Mouse (Mus musculus) midbrain, embryonic 16.5 days (tissue): ENCODE data around the gene Acmsd. TPM values are rescaled to one million over a fixed set of nuclear protein-coding genes. Genes with fewer than 3 reads are reported as not detected.
"Not testable (repeated sequence)": the region's sequence is repeated elsewhere in the genome, so short reads cannot be mapped to it uniquely, and the experiment has no call there.

Source experiments
- ATAC-seq: fragments of 200-750 bp; cut with Nextera tagmentation; 2 replicates; pipeline ENCODE4 v1.8.0; 2017; ENCODE audit warnings: moderate TSS enrichment
- H3K27ac ChIP-seq: fragments of 300-500 bp; sonication (generic); 2 replicates; pipeline ENCODE4 v1.5.1; 2014; ENCODE audit warnings: mild to moderate bottlenecking, low read length, mixed read lengths
- H3K27me3 ChIP-seq: fragments of 300-500 bp; sonication (generic); 2 replicates; pipeline ENCODE4 v1.6.1; 2014; ENCODE audit warnings: low read depth, low read length, mixed read lengths; ENCODE audit not compliant: control insufficient read depth, insufficient read depth
- H3K36me3 ChIP-seq: fragments of 300-500 bp; sonication (generic); 2 replicates; pipeline ENCODE4 v1.6.1; 2014; ENCODE audit warnings: mild to moderate bottlenecking, low read length, moderate library complexity, mixed read lengths; ENCODE audit not compliant: control insufficient read depth, insufficient read depth
- H3K4me1 ChIP-seq: fragments of 300-500 bp; sonication (generic); 2 replicates; pipeline ENCODE4 v1.6.1; 2014; ENCODE audit warnings: mild to moderate bottlenecking, low read length, mixed read lengths; ENCODE audit not compliant: control insufficient read depth, insufficient read depth
- H3K4me2 ChIP-seq: fragments of 300-500 bp; sonication (generic); 2 replicates; pipeline ENCODE4 v1.6.1; 2014; ENCODE audit warnings: mild to moderate bottlenecking, low read length, mixed read lengths
- H3K4me3 ChIP-seq: fragments of 300-500 bp; sonication (generic); 2 replicates; pipeline ENCODE4 v1.5.1; 2014; ENCODE audit warnings: low read depth, mild to moderate bottlenecking, low read length, moderate library complexity, mixed read lengths
- H3K9ac ChIP-seq: fragments of 300-500 bp; sonication (generic); 2 replicates; pipeline ENCODE4 v1.6.1; 2014; ENCODE audit warnings: low read depth, low read length, mixed read lengths
- H3K9me3 ChIP-seq: fragments of 300-500 bp; sonication (generic); replicated peaks from 2 replicates; pipeline ENCODE4 v1.6.1; 2014; ENCODE audit warnings: mild to moderate bottlenecking, low read length, mixed read lengths; ENCODE audit not compliant: control insufficient read depth, poor library complexity, severe bottlenecking
- WGBS: fragments of 180-500 bp; shearing (Covaris S2); extraction: QIAGEN DNeasy Blood & Tissue Kit; methylation state at CpG from one replicate; pipeline ENCODE4 v1.1.7; 2014; 5-methylcytosine and 5-hydroxymethylcytosine counted together
- polyA plus RNA-seq: library from polyadenylated mRNA; unstranded; fragments of >200 nt; fragmentation: Nextera tagmentation; extraction: Ambion mirVana; gene quantifications from 2 replicates; pipeline ENCODE4 v1.2.1, GENCODE M21; 2015

Acmsd gene
- polyA plus RNA-seq, 1 experiment from 2014 or later, result not detected

GRCm38 (mm10) chr1:127732435-127732834 lies 3.2 kb downstream of the Acmsd start:
- Histone ChIP-seq H3K4me2 (no peak overlapping the region), H3K4me1 (no peaks in the 10 kb centered on the region), H3K27ac (no peak overlapping the region), H3K36me3 (no peaks in the 10 kb centered on the region), H3K9me3 (no peaks in the 10 kb centered on the region), H3K4me3 (no peak overlapping the region), H3K9ac (no peak overlapping the region), H3K27me3 (no peaks in the 10 kb centered on the region)
- ATAC-seq, result no peak
- 93% methylated on average over 3 of the region's 3 CpGs for WGBS

- Histone ChIP-seq H3K4me1 (no peaks in the 10 kb centered on the region), H3K4me3 (no peak overlapping the region), H3K27ac (no peak overlapping the region), H3K27me3 (no peaks in the 10 kb centered on the region), H3K4me2 (no peak overlapping the region), H3K36me3 (no peaks in the 10 kb centered on the region), H3K9me3 (no peaks in the 10 kb centered on the region), H3K9ac (no peak overlapping the region)
- no peak for ATAC-seq
- WGBS, result 74% methylated on average over 3 of the region's 3 CpGs
These were observed 3.6 kb downstream of the Acmsd start for GRCm38 (mm10) chr1:127732841-127733240.

- Histone ChIP-seq H3K36me3 (no peaks in the 10 kb centered on the region), H3K9ac (no peak overlapping the region), H3K4me3 (no peak overlapping the region), H3K9me3 (no peaks in the 10 kb centered on the region), H3K4me1 (no peaks in the 10 kb centered on the region), H3K4me2 (no peak overlapping the region), H3K27me3 (no peaks in the 10 kb centered on the region), H3K27ac (no peak overlapping the region)
- WGBS, result 77% methylated on average over 3 of the region's 3 CpGs
- ATAC-seq, result no peak
These were observed 6.1 kb downstream of the Acmsd start for GRCm38 (mm10) chr1:127735356-127735755.

- H3K9me3 ChIP-seq, result no peaks in the 10 kb centered on the region
- no peak for ATAC-seq
- H3K36me3 ChIP-seq, result no peaks in the 10 kb centered on the region
- 0 out of 2 replicates have a peak, but pooled peaks cover 5% of the 10 kb centered on the region for H3K4me1 ChIP-seq
- no peak overlapping the region for H3K9ac ChIP-seq
- H3K4me2 ChIP-seq, result peak overlapping the region; percentile 25
- H3K4me3 ChIP-seq, result no peak overlapping the region
- WGBS, result 54% methylated on average over 11 of the region's 11 CpGs
- no peaks in the 10 kb centered on the region for H3K27me3 ChIP-seq
- no peak overlapping the region; the same call in 1 of the 2 replicates for H3K27ac ChIP-seq
These were observed 21.3 kb downstream of the Acmsd start for GRCm38 (mm10) chr1:127750401-127751102.

DNA sequence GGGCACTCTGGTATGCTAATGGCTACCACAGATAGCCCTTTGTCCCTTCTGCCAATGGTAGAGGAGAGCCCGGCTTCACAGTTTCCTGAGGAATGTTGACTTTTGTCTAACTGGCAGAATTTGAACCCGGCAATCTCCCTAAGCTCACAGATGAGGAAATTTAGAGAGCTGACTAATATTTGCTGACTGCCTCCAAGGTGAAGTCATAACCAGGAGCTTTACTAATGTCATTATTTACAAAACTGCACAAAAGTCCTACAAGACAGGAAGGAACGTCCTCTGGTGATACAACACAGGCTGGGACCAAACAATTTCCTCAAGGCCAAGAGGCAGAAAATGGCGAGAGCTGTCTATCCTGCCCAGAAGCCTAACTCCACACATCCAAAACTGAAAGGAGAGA lies 26.6 kb downstream of the Acmsd start:
- WGBS, result 77% methylated on average over 4 of the region's 4 CpGs
- Histone ChIP-seq H3K36me3 (no peaks in the 10 kb centered on the region), H3K27ac (no peak overlapping the region), H3K27me3 (no peaks in the 10 kb centered on the region), H3K4me1 (no peaks in the 10 kb centered on the region), H3K9me3 (no peaks in the 10 kb centered on the region), H3K4me3 (no peak overlapping the region), H3K9ac (no peak overlapping the region), H3K4me2 (no peak overlapping the region)
- no peak for ATAC-seq

- WGBS, result 75% methylated on average over 5 of the region's 5 CpGs
- H3K9me3 ChIP-seq, result no peaks in the 10 kb centered on the region
- no peaks in the 10 kb centered on the region for H3K36me3 ChIP-seq
- H3K4me1 ChIP-seq, result no peaks in the 10 kb centered on the region
- H3K27ac ChIP-seq, result no peak overlapping the region
- H3K9ac ChIP-seq, result no peak overlapping the region
- H3K4me2 ChIP-seq, result no peak overlapping the region
- no peak overlapping the region for H3K4me3 ChIP-seq
- no peaks in the 10 kb centered on the region for H3K27me3 ChIP-seq
- no peak for ATAC-seq
These were observed 27.3 kb downstream of the Acmsd start for GRCm38 (mm10) chr1:127756331-127757163.

GRCm38 (mm10) chr1:127757164-127757545 lies 27.9 kb downstream of the Acmsd start:
- WGBS, result 96% methylated on average over 3 of the region's 3 CpGs
- H3K9me3 ChIP-seq, ATAC-seq: not testable (repeated sequence)

GRCm38 (mm10) chr1:127765468-127765867 lies 36.3 kb downstream of the Acmsd start:
- H3K27ac ChIP-seq, result no peak overlapping the region
- ATAC-seq, result peak; percentile 42; the same call in 1 of the 2 replicates
- no peaks in the 10 kb centered on the region for H3K27me3 ChIP-seq
- no peak overlapping the region for H3K4me3 ChIP-seq
- H3K36me3 ChIP-seq, result no peaks in the 10 kb centered on the region
- WGBS, result 61% methylated on average over 2 of the region's 2 CpGs
- H3K4me1 ChIP-seq, result no peaks in the 10 kb centered on the region
- H3K9ac ChIP-seq, result no peak overlapping the region
- H3K4me2 ChIP-seq, result no peak overlapping the region
- H3K9me3 ChIP-seq, result no peaks in the 10 kb centered on the region

More at GRCm38 (mm10) chr1:127757164-127757545, 27.9 kb downstream of the Acmsd start:
- H3K36me3 ChIP-seq, H3K4me2 ChIP-seq, H3K27me3 ChIP-seq, H3K4me1 ChIP-seq, H3K27ac ChIP-seq, H3K4me3 ChIP-seq, H3K9ac ChIP-seq: not testable (repeated sequence)

DNA sequence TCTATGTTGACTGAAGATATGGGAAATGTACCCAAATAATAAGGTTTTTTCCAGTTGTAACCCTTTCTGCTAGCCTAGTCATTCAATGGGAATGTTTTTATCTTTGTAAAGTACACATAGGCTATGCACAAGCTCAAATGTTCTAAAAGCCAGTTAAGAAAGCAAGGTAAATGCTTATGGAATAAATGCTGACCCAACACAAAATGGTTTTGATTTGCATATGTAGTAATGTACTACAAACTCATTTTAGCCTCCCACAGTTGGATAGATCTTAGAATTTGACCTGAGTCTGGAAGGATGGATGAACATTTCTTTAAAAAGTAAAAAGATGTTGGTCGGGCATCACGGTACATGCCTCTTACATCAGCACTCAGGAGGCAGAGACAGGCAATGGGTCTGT lies 37.5 kb downstream of the Acmsd start:
- 91% methylated on average over 2 of the region's 2 CpGs for WGBS

More for the DNA sequence above, 37.5 kb downstream of the Acmsd start:
- ATAC-seq, result no peak
- Histone ChIP-seq H3K9ac (no peak overlapping the region), H3K4me3 (no peak overlapping the region), H3K27me3 (no peaks in the 10 kb centered on the region), H3K36me3 (no peaks in the 10 kb centered on the region), H3K4me1 (no peaks in the 10 kb centered on the region), H3K9me3 (no peaks in the 10 kb centered on the region), H3K27ac (no peak overlapping the region), H3K4me2 (no peak overlapping the region)
